Mouse (Mus musculus): ENCODE results near the gene Lcmt2. TPM values are rescaled to one million over a fixed set of nuclear protein-coding genes. Genes with fewer than 3 reads are reported as not detected.

Gene Lcmt2
- polyA plus RNA-seq (2012; rRNA removed): 14.1 and 18.8 TPM in 2 replicates

GRCm38 (mm10) chr2:121140018-121140882 lies at the start of gene Lcmt2, which contains the start of gene Adal:
Gene Lcmt2, minus strand, starts transcription at chr2:121140653.
Gene Adal, plus strand, starts transcription at chr2:121140428.

GRCm38 (mm10) chr2:121170980-121171742 lies 30.7 kb upstream of the Lcmt2 start, which contains the start of gene Zscan29:
Gene Zscan29, minus strand, starts transcription at chr2:121171125.

GRCm38 (mm10) chr2:121170481-121170971 lies 30.1 kb upstream of the Lcmt2 start, which contains the start of gene Tubgcp4:
Gene Tubgcp4, plus strand, starts transcription at chr2:121170654.

GRCm38 (mm10) chr2:121109695-121110094 lies 30.8 kb downstream of the Lcmt2 start, which contains the start of gene Tgm7:
Gene Tgm7, minus strand, starts transcription at chr2:121109795.

GRCm38 (mm10) chr2:121085480-121086185 lies 54.8 kb downstream of the Lcmt2 start, which contains the start of gene Tgm5:
Gene Tgm5, minus strand, starts transcription at chr2:121085841.

Other genes with a start within 250 kb of the Lcmt2 start
- gene Ubr1, start 169.9 kb downstream of the Lcmt2 start, polyA plus RNA-seq (2012; rRNA removed): 38.9 and 39.3 TPM in 2 replicates
- 6.1 and 6.5 TPM in 2 replicates for gene Tmem62, start 163.6 kb downstream of the Lcmt2 start, polyA plus RNA-seq (2012; rRNA removed)
- gene Ccndbp1, start 132.2 kb downstream of the Lcmt2 start, polyA plus RNA-seq (2012; rRNA removed): 11.6 and 15.0 TPM in 2 replicates
- 0.09 and 0.28 TPM in 2 replicates for gene Epb42, start 103.6 kb downstream of the Lcmt2 start, polyA plus RNA-seq (2012; rRNA removed)
- 0.05 TPM in 1 of 2 replicates, not detected in the other for gene Tgm5, start 54.8 kb downstream of the Lcmt2 start, polyA plus RNA-seq (2012; rRNA removed)
- 0.12 TPM in 1 of 2 replicates, not detected in the other for gene Tgm7, start 30.9 kb downstream of the Lcmt2 start, polyA plus RNA-seq (2012; rRNA removed)
- 3.1 and 8.3 TPM in 2 replicates for gene Adal, start 225 bp downstream of the Lcmt2 start, polyA plus RNA-seq (2012; rRNA removed)
- gene Tubgcp4, start 30.0 kb upstream of the Lcmt2 start, polyA plus RNA-seq (2012; rRNA removed): 33.2 and 35.6 TPM in 2 replicates
- gene Zscan29, start 30.5 kb upstream of the Lcmt2 start, polyA plus RNA-seq (2012; rRNA removed): 2.4 and 3.1 TPM in 2 replicates
- 56.6 and 57.0 TPM in 2 replicates for gene Trp53bp1, start 130.8 kb upstream of the Lcmt2 start, polyA plus RNA-seq (2012; rRNA removed)
- 10.2 and 12.5 TPM in 2 replicates for gene Map1a, start 148.9 kb upstream of the Lcmt2 start, polyA plus RNA-seq (2012; rRNA removed)
- 25.1 and 26.8 TPM in 2 replicates for gene Ppip5k1, start 214.7 kb upstream of the Lcmt2 start, polyA plus RNA-seq (2012; rRNA removed)
- 16.1 and 24.9 TPM in 2 replicates for gene Ckmt1, start 217.1 kb upstream of the Lcmt2 start, polyA plus RNA-seq (2012; rRNA removed)
- 0.59 and 0.79 TPM in 2 replicates for gene Strc, start 246.5 kb upstream of the Lcmt2 start, polyA plus RNA-seq (2012; rRNA removed)

Data from ovary, adult 2 months (tissue).